Mouse (Mus musculus) liver, embryonic 12.5 days (tissue): ENCODE results near the gene Ferd3l. TPM values are rescaled to one million over a fixed set of nuclear protein-coding genes. Genes with fewer than 3 reads are reported as not detected.
A peak's percentile ranks its signal among the peaks of the same experiment; 100 is the strongest.

ENCODE experiments used
- ATAC-seq: fragments of 200-750 bp; cut with Nextera tagmentation; 2 replicates; pipeline ENCODE4 v1.8.0; 2017; ENCODE audit warnings: moderate number of reproducible peaks, mild to moderate bottlenecking, moderate library complexity
- H3K27ac ChIP-seq: fragments of 300-500 bp; sonication (generic); 2 replicates; pipeline ENCODE4 v1.5.1; 2016; ENCODE audit warnings: mild to moderate bottlenecking
- H3K27me3 ChIP-seq: fragments of 300-500 bp; sonication (generic); replicated peaks from 2 replicates; pipeline ENCODE4 v1.6.1; 2016; ENCODE audit warnings: mild to moderate bottlenecking, moderate library complexity
- H3K36me3 ChIP-seq: fragments of 300-500 bp; sonication (generic); 2 replicates; pipeline ENCODE4 v1.6.1; 2016; ENCODE audit warnings: mild to moderate bottlenecking, moderate library complexity
- H3K4me1 ChIP-seq: fragments of 300-500 bp; sonication (generic); 2 replicates; pipeline ENCODE4 v1.6.1; 2016
- H3K4me2 ChIP-seq: fragments of 300-500 bp; sonication (generic); 2 replicates; pipeline ENCODE4 v1.6.1; 2016; ENCODE audit warnings: mild to moderate bottlenecking, moderate library complexity
- H3K4me3 ChIP-seq: fragments of 300-500 bp; sonication (generic); 2 replicates; pipeline ENCODE4 v1.5.1; 2016; ENCODE audit warnings: mild to moderate bottlenecking, moderate library complexity
- H3K9ac ChIP-seq: fragments of 300-500 bp; sonication (generic); 2 replicates; pipeline ENCODE4 v1.6.1; 2016; ENCODE audit warnings: mild to moderate bottlenecking, moderate library complexity
- H3K9me3 ChIP-seq: fragments of 300-500 bp; sonication (generic); replicated peaks from 2 replicates; pipeline ENCODE4 v1.6.1; 2016; ENCODE audit warnings: mild to moderate bottlenecking, moderate library complexity
- WGBS: fragments of 180-500 bp; shearing (Covaris S2); methylation state at CpG from one replicate; pipeline ENCODE4 v1.1.7; 2016; ENCODE audit not compliant: insufficient replicate concordance; 5-methylcytosine and 5-hydroxymethylcytosine counted together
- polyA plus RNA-seq: library from polyadenylated mRNA; unstranded; fragments of >200 nt; fragmentation: Nextera tagmentation; extraction: Ambion mirVana; gene quantifications from 2 replicates; pipeline ENCODE4 v1.2.1, GENCODE M21; 2016

Ferd3l gene
- polyA plus RNA-seq, 1 experiment from 2014 or later, result not detected

GRCm38 (mm10) chr12:33958241-33959194, 30.3 kb downstream of the Ferd3l start:
- peaks cover 85% of the 10 kb centered on the region for H3K27me3 ChIP-seq
- peak overlapping the region; percentile 67 for H3K4me2 ChIP-seq
- H3K4me1 ChIP-seq, result peaks cover 13% of the 10 kb centered on the region; the same call in 1 of the 2 replicates
- H3K4me3 ChIP-seq, result peak overlapping the region; percentile 55
- H3K27ac ChIP-seq, result no peak overlapping the region; the same call in 1 of the 2 replicates
- ATAC-seq, result no peak
- H3K9ac ChIP-seq, result 0 out of 2 replicates have a peak overlapping the region, but pooled peaks have one; percentile 22
- no peaks in the 10 kb centered on the region for H3K36me3 ChIP-seq
- H3K9me3 ChIP-seq, result no peaks in the 10 kb centered on the region
- WGBS, result under 1% methylated on average over 41 of the region's 56 CpGs

GRCm38 (mm10) chr12:33959206-33959605, 31.0 kb downstream of the Ferd3l start:
- 13% methylated on average over 6 of the region's 6 CpGs for WGBS
- no peak for ATAC-seq
- Histone ChIP-seq H3K9me3 (no peaks in the 10 kb centered on the region), H3K36me3 (no peaks in the 10 kb centered on the region), H3K4me2 (no peak overlapping the region), H3K9ac (no peak overlapping the region), H3K27me3 (peaks cover 88% of the 10 kb centered on the region), H3K27ac (no peak overlapping the region), H3K4me3 (peak overlapping the region; percentile 55; the same call in 1 of the 2 replicates), H3K4me1 (peaks cover 13% of the 10 kb centered on the region; the same call in 1 of the 2 replicates)

GRCm38 (mm10) chr12:33959846-33960245, 31.6 kb downstream of the Ferd3l start:
- 28% methylated on average over 3 of the region's 3 CpGs for WGBS
- no peaks in the 10 kb centered on the region for H3K9me3 ChIP-seq
- peaks cover 88% of the 10 kb centered on the region for H3K27me3 ChIP-seq
- peaks cover 13% of the 10 kb centered on the region; the same call in 1 of the 2 replicates for H3K4me1 ChIP-seq
- no peak overlapping the region for H3K27ac ChIP-seq
- H3K4me2 ChIP-seq, result no peak overlapping the region
- no peak overlapping the region for H3K4me3 ChIP-seq
- no peak for ATAC-seq
- H3K9ac ChIP-seq, result no peak overlapping the region
- no peaks in the 10 kb centered on the region for H3K36me3 ChIP-seq

- ATAC-seq, result no peak
- H3K9ac ChIP-seq, result no peak overlapping the region
- H3K27me3 ChIP-seq, result peaks cover 86% of the 10 kb centered on the region
- H3K4me2 ChIP-seq, result no peak overlapping the region
- no peak overlapping the region for H3K4me3 ChIP-seq
- no peaks in the 10 kb centered on the region for H3K36me3 ChIP-seq
- no peak overlapping the region for H3K27ac ChIP-seq
- H3K9me3 ChIP-seq, result no peaks in the 10 kb centered on the region
- WGBS, result 31% methylated on average over 5 of the region's 5 CpGs
- peaks cover 13% of the 10 kb centered on the region; the same call in 1 of the 2 replicates for H3K4me1 ChIP-seq
Measured at GRCm38 (mm10) chr12:33961013-33961412, 32.8 kb downstream of the Ferd3l start.

- no peak for ATAC-seq
Measured at GRCm38 (mm10) chr12:33962118-33962772, 34.0 kb downstream of the Ferd3l start.

GRCm38 (mm10) chr12:33962773-33963130, 34.5 kb downstream of the Ferd3l start:
- ATAC-seq, result no peak
- H3K27ac ChIP-seq, result no peak overlapping the region
- peaks cover 86% of the 10 kb centered on the region for H3K27me3 ChIP-seq
- no peak overlapping the region for H3K4me3 ChIP-seq
- no peaks in the 10 kb centered on the region for H3K9me3 ChIP-seq
- H3K4me2 ChIP-seq, result no peak overlapping the region
- H3K36me3 ChIP-seq, result no peaks in the 10 kb centered on the region
- no peak overlapping the region for H3K9ac ChIP-seq
- 0 out of 2 replicates have a peak, but pooled peaks cover 7% of the 10 kb centered on the region for H3K4me1 ChIP-seq
- 42% methylated on average over 9 of the region's 9 CpGs for WGBS

More at GRCm38 (mm10) chr12:33962118-33962772, 34.0 kb downstream of the Ferd3l start:
- Histone ChIP-seq H3K4me2 (no peak overlapping the region), H3K9me3 (no peaks in the 10 kb centered on the region), H3K4me1 (peaks cover 10% of the 10 kb centered on the region; the same call in 1 of the 2 replicates), H3K4me3 (no peak overlapping the region), H3K27ac (no peak overlapping the region), H3K9ac (no peak overlapping the region), H3K27me3 (peaks cover 86% of the 10 kb centered on the region), H3K36me3 (no peaks in the 10 kb centered on the region)
- WGBS, result 33% methylated on average over 17 of the region's 17 CpGs

- Histone ChIP-seq H3K4me3 (no peak overlapping the region), H3K36me3 (no peaks in the 10 kb centered on the region), H3K4me1 (no peaks in the 10 kb centered on the region), H3K27ac (no peak overlapping the region), H3K27me3 (peaks cover 86% of the 10 kb centered on the region), H3K4me2 (no peak overlapping the region), H3K9ac (no peak overlapping the region), H3K9me3 (no peaks in the 10 kb centered on the region)
- 21% methylated on average over 15 of the region's 15 CpGs for WGBS
- no peak for ATAC-seq
Measured at GRCm38 (mm10) chr12:33963671-33964369, 35.6 kb downstream of the Ferd3l start.

- peaks cover 86% of the 10 kb centered on the region for H3K27me3 ChIP-seq
- H3K4me3 ChIP-seq, result no peak overlapping the region
- no peak overlapping the region for H3K9ac ChIP-seq
- H3K9me3 ChIP-seq, result no peaks in the 10 kb centered on the region
- no peak overlapping the region for H3K27ac ChIP-seq
- no peak overlapping the region for H3K4me2 ChIP-seq
- no peaks in the 10 kb centered on the region for H3K4me1 ChIP-seq
- 41% methylated on average over 2 of the region's 2 CpGs for WGBS
- no peak for ATAC-seq
- H3K36me3 ChIP-seq, result no peaks in the 10 kb centered on the region
Measured at GRCm38 (mm10) chr12:33964427-33964826, 36.2 kb downstream of the Ferd3l start.

GRCm38 (mm10) chr12:33965661-33966360, 37.6 kb downstream of the Ferd3l start:
- no peak overlapping the region for H3K4me2 ChIP-seq
- 11% methylated on average over 5 of the region's 5 CpGs for WGBS
- H3K27ac ChIP-seq, result no peak overlapping the region
- H3K4me3 ChIP-seq, result no peak overlapping the region
- ATAC-seq, result no peak
- no peaks in the 10 kb centered on the region for H3K9me3 ChIP-seq
- no peaks in the 10 kb centered on the region for H3K4me1 ChIP-seq
- H3K9ac ChIP-seq, result no peak overlapping the region
- peaks cover 90% of the 10 kb centered on the region for H3K27me3 ChIP-seq
- no peaks in the 10 kb centered on the region for H3K36me3 ChIP-seq

GRCm38 (mm10) chr12:33966490-33967415, 38.5 kb downstream of the Ferd3l start:
- Histone ChIP-seq H3K27ac (no peak overlapping the region), H3K27me3 (peaks cover 88% of the 10 kb centered on the region), H3K4me2 (peak overlapping the region; percentile 4; the same call in 1 of the 2 replicates), H3K4me1 (no peaks in the 10 kb centered on the region), H3K4me3 (no peak overlapping the region), H3K9me3 (no peaks in the 10 kb centered on the region), H3K9ac (no peak overlapping the region), H3K36me3 (no peaks in the 10 kb centered on the region)
- WGBS, result 2% methylated on average over 35 of the region's 35 CpGs
- no peak for ATAC-seq
